Mouse (Mus musculus): ENCODE data around the gene Synj1. TPM values are rescaled to one million over a fixed set of nuclear protein-coding genes. Genes with fewer than 3 reads are reported as not detected.

The Synj1 gene
- polyA plus RNA-seq, 1 experiment, result 25.1 TPM

- no peaks in the 10 kb centered on the region for H3K27me3 ChIP-seq (ENCODE audit: control insufficient read depth, insufficient read depth, low read length)
- no peaks in the 10 kb centered on the region; the same call in 1 of the 2 replicates for H3K4me1 ChIP-seq (ENCODE audit: control insufficient read depth, insufficient read depth, insufficient read length)
- TF ChIP-seq CTCF (IDR thresholded peaks at IDR 0.05; ENCODE audit: extremely low read depth, insufficient read depth, insufficient read length, insufficient replicate concordance) (no peak), POLR2A (IDR thresholded peaks at IDR 0.05; ENCODE audit: low read depth, low read length) (no peak)
- peaks cover 2% of the 10 kb centered on the region for H3K36me3 ChIP-seq (ENCODE audit: control insufficient read depth, insufficient read depth, low read length)
- H3K4me3 ChIP-seq (ENCODE audit: extremely low read depth, insufficient read depth, insufficient read length), result peak overlapping the region; percentile 89
- no peak for DNase-seq (ENCODE audit: low read depth in 1 of 2, low spot score in 2 of 2)
- 29% methylated on average over 13 of the region's 13 CpGs for WGBS
- peak overlapping the region; percentile 66; the same call in 1 of the 2 replicates for H3K27ac ChIP-seq (ENCODE audit: insufficient read depth, low read length)
These were observed 77.5 kb downstream of the Synj1 start for GRCm38 (mm10) chr16:90933534-90934176.

- no peak for DNase-seq (ENCODE audit: low read depth in 1 of 2, low spot score in 2 of 2)
- Histone ChIP-seq H3K4me1 (ENCODE audit: control insufficient read depth, insufficient read depth, insufficient read length) (no peaks in the 10 kb centered on the region), H3K27me3 (ENCODE audit: control insufficient read depth, insufficient read depth, low read length) (no peaks in the 10 kb centered on the region), H3K4me3 (ENCODE audit: extremely low read depth, insufficient read depth, insufficient read length) (no peak overlapping the region), H3K27ac (ENCODE audit: insufficient read depth, low read length) (no peak overlapping the region), H3K36me3 (ENCODE audit: control insufficient read depth, insufficient read depth, low read length) (peaks cover 6% of the 10 kb centered on the region)
- 90% methylated on average over 4 of the region's 4 CpGs for WGBS
- TF ChIP-seq POLR2A (IDR thresholded peaks at IDR 0.05; ENCODE audit: low read depth, low read length) (no peak), CTCF (IDR thresholded peaks at IDR 0.05; ENCODE audit: extremely low read depth, insufficient read depth, insufficient read length, insufficient replicate concordance) (no peak)
These were observed 83.7 kb downstream of the Synj1 start for GRCm38 (mm10) chr16:90927446-90927845.

- Histone ChIP-seq H3K27ac (ENCODE audit: insufficient read depth, low read length) (no peak overlapping the region), H3K27me3 (ENCODE audit: control insufficient read depth, insufficient read depth, low read length) (no peaks in the 10 kb centered on the region), H3K4me1 (ENCODE audit: control insufficient read depth, insufficient read depth, insufficient read length) (no peaks in the 10 kb centered on the region), H3K36me3 (ENCODE audit: control insufficient read depth, insufficient read depth, low read length) (peaks cover 6% of the 10 kb centered on the region), H3K4me3 (ENCODE audit: extremely low read depth, insufficient read depth, insufficient read length) (no peak overlapping the region)
- WGBS, result 37% methylated on average over 5 of the region's 5 CpGs
- DNase-seq (ENCODE audit: low read depth in 1 of 2, low spot score in 2 of 2), result peak in 1 of 2 experiments; percentile 20
- TF ChIP-seq CTCF (IDR thresholded peaks at IDR 0.05; ENCODE audit: extremely low read depth, insufficient read depth, insufficient read length, insufficient replicate concordance) (peak; percentile 53; the same call in 1 of the 2 replicates), POLR2A (IDR thresholded peaks at IDR 0.05; ENCODE audit: low read depth, low read length) (no peak)
These were observed 85.6 kb downstream of the Synj1 start for GRCm38 (mm10) chr16:90925461-90925860.

DNA sequence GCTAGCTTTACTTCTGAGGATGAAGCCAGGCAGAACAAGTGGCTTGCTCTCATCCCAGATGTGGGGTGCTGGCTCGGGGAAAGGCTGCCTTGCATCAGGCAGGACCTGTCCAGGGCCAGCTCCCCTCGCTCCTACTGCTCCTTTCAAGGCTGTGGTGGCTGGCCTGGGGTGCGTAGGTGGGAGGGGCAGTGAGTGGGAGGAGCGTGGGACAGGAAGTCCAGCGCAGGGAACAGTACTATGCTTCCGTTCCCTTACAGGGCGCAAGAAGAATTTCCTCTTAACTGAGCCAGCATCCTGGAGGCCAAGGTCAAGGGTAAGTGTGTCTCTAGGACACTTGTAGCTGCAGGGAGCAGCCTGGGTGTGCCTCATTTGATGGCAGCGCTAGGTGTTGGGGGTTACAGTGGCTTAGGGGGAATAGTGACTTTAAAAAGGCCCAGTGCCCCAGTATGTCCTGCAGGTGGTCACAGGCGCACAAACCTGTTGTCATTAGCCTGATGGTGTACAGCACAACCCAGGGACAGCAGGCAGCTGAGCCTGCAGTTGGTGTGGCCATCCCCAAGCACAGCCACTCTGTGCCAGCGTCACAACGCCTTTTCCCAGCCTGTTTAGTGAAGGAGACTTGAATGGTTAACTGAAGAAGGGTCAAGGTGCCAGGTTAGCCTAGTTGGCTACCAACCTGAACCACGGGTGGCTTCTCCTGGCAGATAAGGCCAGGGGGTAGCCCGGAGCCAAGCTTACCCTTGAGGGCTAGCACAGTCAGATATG, 86.3 kb downstream of the Synj1 start:
- 88% methylated on average over 13 of the region's 13 CpGs for WGBS
- no peak for DNase-seq (ENCODE audit: low read depth in 1 of 2, low spot score in 2 of 2)
- no peaks in the 10 kb centered on the region for H3K4me1 ChIP-seq (ENCODE audit: control insufficient read depth, insufficient read depth, insufficient read length)
- TF ChIP-seq CTCF (IDR thresholded peaks at IDR 0.05; ENCODE audit: extremely low read depth, insufficient read depth, insufficient read length, insufficient replicate concordance), result no peak
- no peak for TF ChIP-seq POLR2A (IDR thresholded peaks at IDR 0.05; ENCODE audit: low read depth, low read length)
- no peaks in the 10 kb centered on the region for H3K27me3 ChIP-seq (ENCODE audit: control insufficient read depth, insufficient read depth, low read length)
- H3K27ac ChIP-seq (ENCODE audit: insufficient read depth, low read length), result no peak overlapping the region; the same call in 1 of the 2 replicates
- H3K4me3 ChIP-seq (ENCODE audit: extremely low read depth, insufficient read depth, insufficient read length), result no peak overlapping the region
- H3K36me3 ChIP-seq (ENCODE audit: control insufficient read depth, insufficient read depth, low read length), result peaks cover 6% of the 10 kb centered on the region

GRCm38 (mm10) chr16:90921471-90922159, 89.5 kb downstream of the Synj1 start:
- Histone ChIP-seq H3K36me3 (ENCODE audit: control insufficient read depth, insufficient read depth, low read length) (peaks cover 5% of the 10 kb centered on the region; the same call in 1 of the 2 replicates), H3K27me3 (ENCODE audit: control insufficient read depth, insufficient read depth, low read length) (no peaks in the 10 kb centered on the region), H3K27ac (ENCODE audit: insufficient read depth, low read length) (no peak overlapping the region), H3K4me3 (ENCODE audit: extremely low read depth, insufficient read depth, insufficient read length) (no peak overlapping the region), H3K4me1 (ENCODE audit: control insufficient read depth, insufficient read depth, insufficient read length) (no peaks in the 10 kb centered on the region)
- DNase-seq (ENCODE audit: low read depth in 1 of 2, low spot score in 2 of 2), result no peak
- 69% methylated on average over 10 of the region's 10 CpGs for WGBS
- TF ChIP-seq CTCF (IDR thresholded peaks at IDR 0.05; ENCODE audit: extremely low read depth, insufficient read depth, insufficient read length, insufficient replicate concordance) (no peak), POLR2A (IDR thresholded peaks at IDR 0.05; ENCODE audit: low read depth, low read length) (no peak)

DNA sequence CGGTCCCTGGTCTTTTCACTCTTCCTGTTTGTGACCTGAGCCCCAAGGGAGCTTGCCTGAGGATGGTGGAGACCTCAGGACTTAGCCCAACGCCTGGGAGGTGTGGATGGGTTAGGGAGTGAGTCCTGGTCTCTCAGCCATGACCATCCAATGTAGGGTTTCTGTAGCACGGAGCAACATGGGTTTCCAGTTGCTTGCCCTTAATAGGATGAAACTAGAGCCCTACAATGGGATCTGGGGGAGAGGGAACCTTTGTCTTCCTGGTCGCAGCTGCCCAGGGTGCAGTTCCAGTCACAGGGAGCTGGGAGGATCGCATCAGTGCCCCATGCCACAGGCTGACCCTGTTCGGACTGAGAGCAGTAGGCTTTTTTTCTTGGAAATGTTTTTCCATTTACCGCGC, 94.0 kb downstream of the Synj1 start:
- WGBS, result 83% methylated on average over 8 of the region's 8 CpGs
- TF ChIP-seq POLR2A (IDR thresholded peaks at IDR 0.05; ENCODE audit: low read depth, low read length) (no peak), CTCF (IDR thresholded peaks at IDR 0.05; ENCODE audit: extremely low read depth, insufficient read depth, insufficient read length, insufficient replicate concordance) (no peak)

More for the DNA sequence above, 94.0 kb downstream of the Synj1 start:
- no peak for DNase-seq (ENCODE audit: low read depth in 1 of 2, low spot score in 2 of 2)
- H3K4me3 ChIP-seq (ENCODE audit: extremely low read depth, insufficient read depth, insufficient read length), result no peak overlapping the region
- no peaks in the 10 kb centered on the region for H3K4me1 ChIP-seq (ENCODE audit: control insufficient read depth, insufficient read depth, insufficient read length)
- no peaks in the 10 kb centered on the region for H3K36me3 ChIP-seq (ENCODE audit: control insufficient read depth, insufficient read depth, low read length)
- H3K27me3 ChIP-seq (ENCODE audit: control insufficient read depth, insufficient read depth, low read length), result no peaks in the 10 kb centered on the region
- no peak overlapping the region for H3K27ac ChIP-seq (ENCODE audit: insufficient read depth, low read length)
